Comparison of ENCODE assay signal across 11 mouse cellular contexts in the genomic region with DNA sequence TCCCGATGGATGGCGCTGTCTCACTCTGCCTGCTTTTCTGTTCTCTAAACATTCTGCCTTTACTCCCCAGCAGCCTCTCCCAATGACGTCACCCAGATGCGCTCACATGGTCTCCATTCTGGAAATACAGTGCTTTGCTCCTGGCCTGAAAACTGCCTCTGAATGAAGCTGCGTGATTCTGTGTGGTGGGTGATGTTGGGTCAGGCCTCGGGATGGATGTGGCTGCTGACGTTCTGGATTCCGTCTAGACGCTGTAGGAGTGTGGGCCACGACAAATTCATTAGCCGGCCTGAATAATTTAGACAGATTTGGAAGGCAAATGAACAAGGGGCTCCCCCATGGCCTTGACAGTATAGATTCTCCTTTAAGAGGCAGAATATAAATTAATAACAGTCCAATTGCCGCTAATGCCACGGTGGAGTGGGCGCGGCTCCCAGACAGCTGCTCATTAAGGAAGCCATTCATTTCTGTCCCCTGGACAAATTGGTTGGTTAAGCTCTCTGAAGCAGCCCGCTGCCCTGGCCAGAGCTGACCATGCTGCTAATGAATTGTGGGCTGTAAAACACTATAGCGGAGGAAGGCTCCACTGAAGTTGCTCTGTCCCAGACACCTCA.
DNase-seq lines count a peak whose midpoint lies in the region; ATAC-seq and TF ChIP-seq lines count a peak whose summit lies in the region.
"Had no signal": no experiment of that assay in that cellular context is flagged by ENCODE, and none has a peak within 500 bp of the region (broad histone marks: within the 10 kb centered on the region; RNA-seq: fewer than 3 reads in every experiment).

No protein-coding gene starts in this region.

- peak; percentile 53; the same call in 1 of the 2 replicates for ATAC-seq in neural tube, embryonic 15.5 days (ENCODE audit: low FRiP score)
- no peak for ATAC-seq in megakaryocyte-erythroid progenitor cell, adult 5-6 weeks (replicated peaks; ENCODE audit: low FRiP score, low TSS enrichment, poor library complexity, severe bottlenecking)
- ATAC-seq: Patski had no signal

- H3K27ac ChIP-seq in embryonic facial prominence, embryonic 10.5 days (replicated peaks), result 0 out of 2 replicates have a peak overlapping the region, but pooled peaks have one; percentile 2
- no peak overlapping the region; the same call in 1 of the 2 replicates for H3K27ac ChIP-seq in neural tube, embryonic 15.5 days (replicated peaks)
- H3K27ac ChIP-seq in gastrocnemius, adult 2 months, result no peak overlapping the region

- H3K9me3 ChIP-seq in embryonic facial prominence, embryonic 10.5 days, result no peaks in the 10 kb centered on the region
- no peaks in the 10 kb centered on the region for H3K9me3 ChIP-seq in neural tube, embryonic 15.5 days (replicated peaks)

- intact Hi-C loops in left cerebral cortex, postnatal 25 days (cut with DNase I), result no loop called here
- intact Hi-C loops in gastrocnemius, adult 2 months (cut with DNase I), result no loop called here

- H3K36me3 ChIP-seq in embryonic facial prominence, embryonic 10.5 days (replicated peaks), result no peaks in the 10 kb centered on the region
- no peaks in the 10 kb centered on the region for H3K36me3 ChIP-seq in neural tube, embryonic 15.5 days

- H3K4me3 ChIP-seq in embryonic facial prominence, embryonic 10.5 days, result peak overlapping the region; percentile 14; the same call in 1 of the 2 replicates
- no peak overlapping the region for H3K4me3 ChIP-seq in neural tube, embryonic 15.5 days (replicated peaks)
- no peak overlapping the region for H3K4me3 ChIP-seq in gastrocnemius, adult 2 months

- no peak for DNase-seq in embryonic facial prominence, embryonic 10.5 days (ENCODE audit: low spot score)
- peak; percentile 24 to 28 for DNase-seq in frontal cortex, postnatal 10 days (ENCODE audit: low spot score in 2 of 2)
- DNase-seq in left cerebral cortex, postnatal 25 days (ENCODE audit: low spot score in 2 of 2), result peak; percentile 22 to 49
- DNase-seq in gastrocnemius, adult 2 months, result no peak
- no peak for DNase-seq in cerebellum, adult 9-11 months
- no peak for DNase-seq in adrenal gland, adult 8-10 months
- DNase-seq: cerebellum, adult 8-10 months had no signal

- H3K27me3 ChIP-seq in embryonic facial prominence, embryonic 10.5 days (replicated peaks; ENCODE audit: low read depth, poor library complexity, severe bottlenecking), result peaks cover 88% of the 10 kb centered on the region
- H3K27me3 ChIP-seq in neural tube, embryonic 15.5 days (replicated peaks), result no peaks in the 10 kb centered on the region; the same call in 1 of the 2 replicates

- H3K4me1 ChIP-seq in embryonic facial prominence, embryonic 10.5 days, result peaks cover 40% of the 10 kb centered on the region
- H3K4me1 ChIP-seq in neural tube, embryonic 15.5 days, result peaks cover 17% of the 10 kb centered on the region

- no peak overlapping the region; the same call in 1 of the 2 replicates for H3K9ac ChIP-seq in neural tube, embryonic 15.5 days (replicated peaks)

- 58% methylated on average over 17 of the region's 17 CpGs for WGBS in embryonic facial prominence, embryonic 10.5 days
- 11% methylated on average over 17 of the region's 17 CpGs for WGBS in neural tube, embryonic 15.5 days

- no peak for TF ChIP-seq CTCF in gastrocnemius, adult 2 months (IDR thresholded peaks at IDR 0.05)

- peak overlapping the region; percentile 45 for H3K4me2 ChIP-seq in neural tube, embryonic 15.5 days
- H3K4me2 ChIP-seq: heart, embryonic 11.5 days had no signal

Comparison
In these comparisons a context has a peak if more than half of its experiments do, and no peak if none do; other contexts are left out.
1. DNase-seq: peak in frontal cortex, postnatal 10 days (2 of 2) and left cerebral cortex, postnatal 25 days (2 of 2); none in embryonic facial prominence, embryonic 10.5 days (single experiment), gastrocnemius, adult 2 months (single experiment), cerebellum, adult 9-11 months (single experiment) and adrenal gland, adult 8-10 months (single experiment).